Mouse (Mus musculus) CD4-positive helper T cell, adult 2 months (primary cell): ENCODE measurements at regions not wholly inside any gene's neighbourhood (a gene's known extent, or its start where the extent isn't known, plus 50 kb on each side); places are given as distances from the start of the nearest gene placed in this dataset.
A peak's percentile ranks its signal among the peaks of the same experiment; 100 is the strongest.
"Not testable (repeated sequence)": the region's sequence is repeated elsewhere in the genome, so short reads cannot be mapped to it uniquely, and the experiment has no call there.

Source experiments
- DNase-seq: peaks from one replicate; pipeline ENCODE4 v3.0.0-alpha.2; 2012; ENCODE audit warnings: low read depth, missing footprints, low spot score

- DNase-seq = no peak
These were observed 116.8 kb upstream of the Mettl4 start for GRCm38 (mm10) chr17:94866630-94867029.

GRCm38 (mm10) chr17:94864531-94865318, 114.9 kb upstream of the Mettl4 start:
- DNase-seq = peak; percentile 89

- DNase-seq = not testable (repeated sequence)
These were observed 104.9 kb upstream of the Mettl4 start for GRCm38 (mm10) chr17:94854698-94855097.

- peak; percentile 81 for DNase-seq
These were observed 84.8 kb upstream of the Mettl4 start for GRCm38 (mm10) chr17:94834446-94835117.

GRCm38 (mm10) chr17:94834067-94834445, 84.2 kb upstream of the Mettl4 start:
- peak; percentile 8 for DNase-seq

GRCm38 (mm10) chr17:94826415-94826814, 76.6 kb upstream of the Mettl4 start:
- DNase-seq = not testable (repeated sequence)

GRCm38 (mm10) chr17:94808758-94809157, 58.9 kb upstream of the Mettl4 start:
- no peak for DNase-seq
